Comparison of ENCODE assay signal across 13 mouse cellular contexts in genomic region chr1:161927976-161928375, GRCm38 (mm10). TPM values are rescaled to one million over a fixed set of nuclear protein-coding genes. Genes with fewer than 3 reads are reported as not detected.
"Had no signal": no experiment of that assay in that cellular context is flagged by ENCODE, and none has a peak within 500 bp of the region (broad histone marks: within the 10 kb centered on the region; RNA-seq: fewer than 3 reads in every experiment).

No protein-coding gene starts in this region.

- DNase-seq: retina, postnatal 1 day; right cerebral cortex, adult 18-20 months; right cerebral cortex, postnatal 14 days; right cerebral cortex, postnatal 25 days; right cerebral cortex, postnatal 4 days; spleen, adult 18-20 months; thymus, adult 18-20 months; thymus, adult 2 months; thymus, postnatal 14 days; thymus, postnatal 25 days; thymus, postnatal 36 days; thymus, postnatal 4 days had no signal

RNA-seq across cellular contexts. Expression of gene 4930558K02Rik, which starts 51.5 kb away (rescaled TPM):
- total RNA-seq: neutrophil, adult 5-6 weeks had no signal
